Mouse (Mus musculus) heart, embryonic 11.5 days (tissue): Measurements from ENCODE around the gene Speer4c. TPM values are rescaled to one million over a fixed set of nuclear protein-coding genes. Genes with fewer than 3 reads are reported as not detected.
"Not testable (repeated sequence)": the region's sequence is repeated elsewhere in the genome, so short reads cannot be mapped to it uniquely, and the experiment has no call there.

Source experiments
- ATAC-seq: fragments of 200-750 bp; cut with Nextera tagmentation; replicated peaks from 2 replicates; pipeline ENCODE4 v1.8.0; 2017; ENCODE audit warnings: moderate library complexity; ENCODE audit not compliant: insufficient number of reproducible peaks, low FRiP score, low TSS enrichment
- H3K27ac ChIP-seq: fragments of 300-500 bp; sonication (generic); 2 replicates; pipeline ENCODE4 v1.5.1; 2014; ENCODE audit warnings: mild to moderate bottlenecking, low read depth, low read length
- H3K27me3 ChIP-seq: fragments of 300-500 bp; sonication (generic); 2 replicates; pipeline ENCODE4 v1.6.1; 2014; ENCODE audit warnings: mild to moderate bottlenecking, low read length, mixed read lengths; ENCODE audit not compliant: control insufficient read depth, insufficient read depth
- H3K36me3 ChIP-seq: fragments of 300-500 bp; sonication (generic); 2 replicates; pipeline ENCODE4 v1.6.1; 2014; ENCODE audit warnings: mild to moderate bottlenecking, low read length, moderate library complexity, mixed read lengths; ENCODE audit not compliant: control insufficient read depth, insufficient read depth
- H3K4me1 ChIP-seq: fragments of 300-500 bp; sonication (generic); 2 replicates; pipeline ENCODE4 v1.6.1; 2014; ENCODE audit warnings: low read length; ENCODE audit not compliant: control insufficient read depth, insufficient read depth
- H3K4me2 ChIP-seq: fragments of 300-500 bp; sonication (generic); 2 replicates; pipeline ENCODE4 v1.6.1; 2014; ENCODE audit warnings: mild to moderate bottlenecking, moderate library complexity
- H3K4me3 ChIP-seq: fragments of 300-500 bp; sonication (generic); 2 replicates; pipeline ENCODE4 v1.5.1; 2014; ENCODE audit warnings: low read depth, low read length
- H3K9ac ChIP-seq: fragments of 300-500 bp; sonication (generic); 2 replicates; pipeline ENCODE4 v1.6.1; 2014; ENCODE audit warnings: mild to moderate bottlenecking, low read depth, low read length, moderate library complexity
- H3K9me3 ChIP-seq: fragments of 300-500 bp; sonication (generic); replicated peaks from 2 replicates; pipeline ENCODE4 v1.6.1; 2016; ENCODE audit warnings: low read length; ENCODE audit not compliant: control insufficient read depth
- WGBS: fragments of 180-500 bp; shearing (Covaris S2); extraction: QIAGEN DNeasy Blood & Tissue Kit; methylation state at CpG from one replicate; pipeline ENCODE4 v1.1.7; 2014; ENCODE audit not compliant: insufficient replicate concordance; 5-methylcytosine and 5-hydroxymethylcytosine counted together
- polyA plus RNA-seq: library from polyadenylated mRNA; unstranded; fragments of >200 nt; fragmentation: Nextera tagmentation; extraction: Ambion mirVana; gene quantifications from 2 replicates; pipeline ENCODE4 v1.2.1, GENCODE M21; 2014

Gene Speer4c
- 0.14 TPM in 1 of 2 replicates, not detected in the other for polyA plus RNA-seq

DNA sequence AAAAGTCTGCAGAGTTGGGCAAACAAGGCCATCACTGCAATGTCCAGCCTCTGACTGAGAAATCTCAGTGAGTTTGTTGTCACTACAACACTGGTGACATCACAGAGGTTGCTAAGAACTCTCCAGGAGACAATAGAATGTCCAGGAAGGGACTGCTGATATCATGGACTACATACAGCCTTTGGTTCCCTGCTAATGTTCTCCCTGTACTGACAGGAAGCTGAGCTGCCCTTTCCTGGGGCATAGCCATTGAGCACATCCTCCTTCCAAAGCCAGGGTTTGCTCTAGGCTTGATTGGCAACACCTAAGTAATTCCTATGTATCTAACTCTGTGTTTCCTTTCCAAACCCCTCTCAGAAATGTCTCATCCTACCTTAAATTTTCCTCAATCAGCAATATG, at the start of gene Speer4c:
Gene Speer4c, minus strand, starts transcription at position 101 of the 400 bp plus-strand sequence.
- ATAC-seq, H3K4me1 ChIP-seq, H3K4me3 ChIP-seq, H3K36me3 ChIP-seq, H3K27ac ChIP-seq, H3K9me3 ChIP-seq, H3K9ac ChIP-seq, H3K4me2 ChIP-seq, H3K27me3 ChIP-seq: not testable (repeated sequence)

DNA sequence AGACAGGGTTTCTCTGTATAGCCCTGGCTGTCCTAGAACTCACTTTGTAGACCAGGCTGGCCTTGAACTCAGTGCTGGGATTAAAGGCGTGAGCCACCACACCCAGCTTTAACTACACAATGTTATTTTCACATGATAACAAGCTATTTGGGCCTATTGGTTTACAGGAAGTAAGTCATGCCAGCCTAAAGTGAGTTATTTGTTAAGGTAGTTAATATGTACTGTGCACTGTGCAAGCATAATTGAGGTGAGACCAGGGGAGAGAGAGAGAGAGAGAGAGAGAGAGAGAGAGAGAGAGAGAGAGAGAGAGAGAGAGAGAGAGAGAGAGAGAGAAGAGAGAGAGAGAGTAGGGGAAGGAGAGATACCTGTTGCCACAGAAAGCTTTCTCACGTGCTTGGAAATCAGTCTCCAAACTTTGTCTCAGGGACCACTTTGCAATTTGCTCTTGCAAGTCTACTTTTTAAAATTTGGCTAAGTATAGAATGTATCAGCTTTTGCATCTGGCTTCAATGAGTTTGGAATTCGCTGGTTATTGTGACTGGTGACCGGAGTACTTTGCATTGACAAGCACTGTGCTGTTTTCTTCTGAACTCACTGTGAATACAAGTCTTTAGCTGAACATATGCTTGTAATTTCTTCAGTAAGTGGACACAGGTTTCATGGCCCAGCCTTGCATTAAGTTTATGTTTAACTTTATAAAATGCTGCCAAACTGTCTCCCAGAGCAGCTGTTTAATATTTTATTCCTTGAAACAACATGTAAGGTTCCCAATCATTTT, 33.6 kb upstream of the Speer4c start:
- no peaks in the 10 kb centered on the region for H3K27me3 ChIP-seq
- 72% methylated on average over 4 of the region's 4 CpGs for WGBS
- H3K36me3 ChIP-seq = no peaks in the 10 kb centered on the region
- ATAC-seq = no peak
- no peaks in the 10 kb centered on the region for H3K9me3 ChIP-seq
- no peak overlapping the region for H3K4me3 ChIP-seq
- no peak overlapping the region for H3K27ac ChIP-seq
- no peak overlapping the region for H3K4me2 ChIP-seq
- no peak overlapping the region for H3K9ac ChIP-seq
- no peaks in the 10 kb centered on the region for H3K4me1 ChIP-seq

GRCm38 (mm10) chr5:15734097-15734867, 20.2 kb upstream of the Speer4c start:
- no peaks in the 10 kb centered on the region for H3K9me3 ChIP-seq
- no peak overlapping the region for H3K4me2 ChIP-seq
- no peak for ATAC-seq
- H3K4me3 ChIP-seq = no peak overlapping the region
- no peaks in the 10 kb centered on the region for H3K36me3 ChIP-seq
- H3K9ac ChIP-seq = no peak overlapping the region
- 86% methylated on average over 3 of the region's 3 CpGs for WGBS
- no peaks in the 10 kb centered on the region for H3K4me1 ChIP-seq
- no peak overlapping the region for H3K27ac ChIP-seq
- no peaks in the 10 kb centered on the region for H3K27me3 ChIP-seq

DNA sequence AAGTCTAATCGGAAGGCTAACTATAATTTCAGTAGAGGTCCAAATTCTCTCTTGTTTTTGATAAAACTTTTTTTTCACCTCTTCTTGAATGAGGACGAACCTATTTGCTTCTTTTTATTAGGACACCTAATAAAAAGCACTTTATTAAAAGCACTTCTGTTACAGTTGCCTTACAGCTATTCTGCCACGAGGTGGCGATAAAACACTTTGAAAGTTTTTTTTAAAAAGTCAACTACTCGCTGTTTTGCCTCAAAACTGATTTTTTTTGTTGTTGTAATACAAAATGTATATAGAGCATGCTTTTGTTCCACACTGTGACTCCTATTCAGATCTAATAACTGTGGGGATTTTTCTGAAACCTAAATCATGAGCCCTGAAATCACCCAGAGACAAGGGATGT, 11.2 kb downstream of the Speer4c start:
- not testable (repeated sequence) for H3K9ac ChIP-seq, H3K4me1 ChIP-seq, H3K4me3 ChIP-seq, H3K27me3 ChIP-seq, H3K9me3 ChIP-seq, ATAC-seq, H3K36me3 ChIP-seq, H3K4me2 ChIP-seq, H3K27ac ChIP-seq
- 18% methylated on average over 5 of the region's 5 CpGs for WGBS

- H3K27me3 ChIP-seq, H3K4me3 ChIP-seq, H3K9me3 ChIP-seq, H3K4me1 ChIP-seq, H3K9ac ChIP-seq, ATAC-seq, H3K36me3 ChIP-seq, H3K4me2 ChIP-seq, H3K27ac ChIP-seq: not testable (repeated sequence)
- 31% methylated on average over 2 of the region's 2 CpGs for WGBS
Observed at GRCm38 (mm10) chr5:15697719-15698118, 16.4 kb downstream of the Speer4c start.

DNA sequence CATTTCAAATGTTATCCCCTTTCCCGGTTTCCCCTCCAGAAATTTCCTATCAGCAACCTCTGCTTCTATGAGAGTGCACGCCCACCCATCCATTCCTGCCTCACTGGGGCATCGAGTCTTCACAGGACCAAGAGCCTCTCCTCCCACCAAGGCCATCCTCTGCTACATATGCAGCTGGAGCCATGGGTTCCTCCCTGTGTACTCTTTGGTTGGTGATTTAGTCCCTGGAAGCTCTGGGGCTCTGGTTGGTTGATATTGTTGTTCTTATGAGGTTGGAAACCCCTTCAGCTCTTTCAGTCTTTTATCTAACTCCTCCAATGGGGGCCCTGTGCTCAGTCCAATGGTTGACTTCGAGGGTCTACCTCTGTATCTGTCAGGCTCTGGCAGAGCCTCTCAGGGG, 22.2 kb downstream of the Speer4c start:
- H3K27ac ChIP-seq, H3K27me3 ChIP-seq, H3K9me3 ChIP-seq, H3K4me2 ChIP-seq, H3K4me1 ChIP-seq, H3K4me3 ChIP-seq, H3K36me3 ChIP-seq, H3K9ac ChIP-seq, ATAC-seq: not testable (repeated sequence)
- 78% methylated on average over 4 of the region's 4 CpGs for WGBS

DNA sequence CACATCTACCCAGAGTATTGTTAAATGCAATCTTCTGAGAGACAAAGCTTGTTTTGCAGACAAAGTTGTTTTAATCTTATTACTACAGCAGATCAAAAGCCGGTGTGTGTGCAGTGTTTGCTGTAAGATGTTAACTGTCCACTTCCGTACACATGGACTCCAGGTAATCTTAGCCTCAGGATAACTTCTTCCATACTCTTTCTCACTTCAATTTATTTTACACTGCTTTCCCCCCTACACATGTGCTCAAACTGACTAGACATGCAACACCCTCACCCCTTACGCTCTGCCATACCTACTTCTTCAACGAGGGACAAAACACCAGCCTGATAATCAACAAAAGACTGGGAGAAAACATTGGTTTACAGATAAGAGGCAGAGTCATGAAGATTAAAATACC, 23.2 kb downstream of the Speer4c start:
- H3K4me1 ChIP-seq, ATAC-seq: not testable (repeated sequence)
- WGBS = 58% methylated on average over 4 of the region's 4 CpGs

GRCm38 (mm10) chr5:15689659-15690213, 24.3 kb downstream of the Speer4c start:
- not testable (repeated sequence) for H3K9me3 ChIP-seq, H3K4me1 ChIP-seq, H3K27ac ChIP-seq, H3K36me3 ChIP-seq, H3K9ac ChIP-seq, H3K27me3 ChIP-seq, H3K4me2 ChIP-seq, H3K4me3 ChIP-seq
- ATAC-seq = peak; percentile 86
- WGBS = 66% methylated on average over 6 of the region's 6 CpGs

More for the DNA sequence above, 23.2 kb downstream of the Speer4c start:
- not testable (repeated sequence) for H3K27me3 ChIP-seq, H3K9ac ChIP-seq, H3K36me3 ChIP-seq, H3K27ac ChIP-seq, H3K4me2 ChIP-seq, H3K4me3 ChIP-seq, H3K9me3 ChIP-seq
